Mouse (Mus musculus): ENCODE measurements around the gene Cd300c. TPM values are rescaled to one million over a fixed set of nuclear protein-coding genes. Genes with fewer than 3 reads are reported as not detected.

Gene Cd300c
- total RNA-seq, 2 experiments from 2014 or later, result not detected

Other genes with a start within 250 kb of the Cd300c start
- gene Dnaic2, start 241.7 kb downstream of the Cd300c start, total RNA-seq (2021), result under 1 TPM; 0.07 to 0.33 TPM
- gene Kif19a, start 203.8 kb downstream of the Cd300c start, total RNA-seq (2021), result 1 to 10 TPM; 1.3 TPM
- gene Btbd17, start 173.2 kb downstream of the Cd300c start, total RNA-seq (2021), result under 1 TPM in 1 of 2 experiments, not detected in 1; 0.28 TPM
- gene Gpr142, start 170.2 kb downstream of the Cd300c start, total RNA-seq (2021), result not detected
- gene Gprc5c, start 118.0 kb downstream of the Cd300c start, total RNA-seq (2021), result 10 to 100 TPM; 35.5 to 44.1 TPM
- under 1 TPM; 0.36 to 0.37 TPM for gene Cd300a, start 79.1 kb downstream of the Cd300c start, total RNA-seq (2021)
- under 1 TPM; 0.33 to 0.37 TPM for gene Cd300lb, start 34.8 kb downstream of the Cd300c start, total RNA-seq (2021)
- gene Cd300ld, start 20.8 kb upstream of the Cd300c start, total RNA-seq (2021), result under 1 TPM; 0.15 to 0.18 TPM
- under 1 TPM in 1 of 2 experiments, not detected in 1; 0.94 TPM for gene Cd300c2, start 32.7 kb upstream of the Cd300c start, total RNA-seq (2021)
- not detected for gene Cd300ld2, start 47.0 kb upstream of the Cd300c start, total RNA-seq (2021)
- under 1 TPM in 1 of 2 experiments, not detected in 1; 0.35 TPM for gene Cd300ld4, start 57.9 kb upstream of the Cd300c start, total RNA-seq (2021)
- 1 to 10 TPM in 1 of 2 experiments, not detected in 1; 2.4 TPM for gene Cd300ld5, start 68.6 kb upstream of the Cd300c start, total RNA-seq (2021)
- 1 to 10 TPM; 1.2 to 2.7 TPM for gene Cd300ld3, start 79.3 kb upstream of the Cd300c start, total RNA-seq (2021)
- gene Cd300e, start 93.0 kb upstream of the Cd300c start, total RNA-seq (2021), result not detected
- under 1 TPM; 0.10 to 0.43 TPM for gene Rab37, start 122.3 kb upstream of the Cd300c start, total RNA-seq (2021)
- not detected for gene Cd300lf, start 164.8 kb upstream of the Cd300c start, total RNA-seq (2021)
- 1 to 10 TPM; 2.3 to 3.1 TPM for gene Slc9a3r1, start 194.2 kb upstream of the Cd300c start, total RNA-seq (2021)
- gene Tmem104, start 218.3 kb upstream of the Cd300c start, total RNA-seq (2021), result 1 to 10 TPM; 4.5 to 6.0 TPM
- gene Nat9, start 218.7 kb upstream of the Cd300c start, total RNA-seq (2021), result 10 to 100 TPM; 10.6 to 12.9 TPM

All from gastrocnemius, postnatal 36 days (tissue).